Mouse (Mus musculus): ENCODE measurements around the gene Cracr2b. TPM values are rescaled to one million over a fixed set of nuclear protein-coding genes. Genes with fewer than 3 reads are reported as not detected.

Gene Cracr2b
- polyA plus RNA-seq, 1 experiment from 2014 or later, result 3.9 TPM

- H3K36me3 ChIP-seq (replicated peaks), result no peaks in the 10 kb centered on the region
- H3K27me3 ChIP-seq, result peaks cover 40% of the 10 kb centered on the region
- no peak for ATAC-seq (ENCODE audit: insufficient read depth)
- peak overlapping the region; percentile 76 for H3K4me2 ChIP-seq
- H3K4me3 ChIP-seq (replicated peaks), result peak overlapping the region; percentile 52
- 2% methylated on average over 81 of the region's 81 CpGs for WGBS (ENCODE audit: insufficient replicate concordance)
- H3K9me3 ChIP-seq (replicated peaks), result no peaks in the 10 kb centered on the region
- H3K9ac ChIP-seq, result peak overlapping the region; percentile 27; the same call in 1 of the 2 replicates
- H3K4me1 ChIP-seq (replicated peaks), result peaks cover 46% of the 10 kb centered on the region
- no peak overlapping the region for H3K27ac ChIP-seq (replicated peaks)
These were observed 20.9 kb downstream of the Cracr2b start for GRCm38 (mm10) chr7:141481498-141482401.

DNA sequence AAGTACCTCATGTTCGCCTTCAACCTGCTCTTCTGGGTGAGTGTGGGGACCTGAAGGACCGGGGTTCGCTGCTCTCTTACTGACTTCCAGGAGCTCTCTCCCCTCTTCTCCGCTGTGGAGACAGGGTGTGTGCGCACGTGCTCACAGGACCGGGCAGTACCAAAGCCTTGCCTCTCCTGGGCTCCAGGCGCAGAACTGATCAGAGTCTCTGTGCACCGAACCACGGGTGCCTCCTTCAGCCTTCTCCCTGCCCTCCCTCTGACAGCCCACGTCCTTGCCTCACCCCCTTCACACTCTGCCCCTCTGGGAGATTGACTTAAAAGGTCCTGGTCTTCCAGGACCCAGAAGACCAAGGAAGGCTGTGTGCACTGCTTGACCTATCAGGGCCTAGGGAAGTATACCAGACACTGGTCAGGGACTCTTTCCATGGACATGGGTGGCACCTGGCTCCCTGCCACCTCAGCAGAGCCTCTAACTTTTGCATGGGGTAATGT is 21.7 kb downstream of the Cracr2b start:
- Histone ChIP-seq H3K9ac (no peak overlapping the region), H3K4me2 (peak overlapping the region; percentile 76), H3K9me3 (replicated peaks) (no peaks in the 10 kb centered on the region), H3K27me3 (peaks cover 40% of the 10 kb centered on the region), H3K4me3 (replicated peaks) (peak overlapping the region; percentile 52), H3K36me3 (replicated peaks) (no peaks in the 10 kb centered on the region), H3K4me1 (replicated peaks) (peaks cover 40% of the 10 kb centered on the region), H3K27ac (replicated peaks) (no peak overlapping the region)
- no peak for ATAC-seq (ENCODE audit: insufficient read depth)
- 49% methylated on average over 11 of the region's 11 CpGs for WGBS (ENCODE audit: insufficient replicate concordance)

GRCm38 (mm10) chr7:141483114-141483653 is 22.3 kb downstream of the Cracr2b start:
- no peak for ATAC-seq (ENCODE audit: insufficient read depth)
- H3K27ac ChIP-seq (replicated peaks), result no peak overlapping the region
- 76% methylated on average over 6 of the region's 6 CpGs for WGBS (ENCODE audit: insufficient replicate concordance)
- no peak overlapping the region for H3K4me2 ChIP-seq
- H3K4me1 ChIP-seq (replicated peaks), result peaks cover 34% of the 10 kb centered on the region
- no peaks in the 10 kb centered on the region for H3K36me3 ChIP-seq (replicated peaks)
- no peaks in the 10 kb centered on the region for H3K9me3 ChIP-seq (replicated peaks)
- no peak overlapping the region for H3K9ac ChIP-seq
- peaks cover 40% of the 10 kb centered on the region for H3K27me3 ChIP-seq
- H3K4me3 ChIP-seq (replicated peaks), result no peak overlapping the region

GRCm38 (mm10) chr7:141484186-141485120 is 23.6 kb downstream of the Cracr2b start:
- 69% methylated on average over 5 of the region's 5 CpGs for WGBS (ENCODE audit: insufficient replicate concordance)
- H3K27me3 ChIP-seq, result peaks cover 40% of the 10 kb centered on the region
- no peak overlapping the region for H3K4me3 ChIP-seq (replicated peaks)
- ATAC-seq (ENCODE audit: insufficient read depth), result no peak
- H3K4me2 ChIP-seq, result no peak overlapping the region
- no peak overlapping the region for H3K9ac ChIP-seq
- no peak overlapping the region for H3K27ac ChIP-seq (replicated peaks)
- H3K4me1 ChIP-seq (replicated peaks), result peaks cover 29% of the 10 kb centered on the region
- no peaks in the 10 kb centered on the region for H3K36me3 ChIP-seq (replicated peaks)
- H3K9me3 ChIP-seq (replicated peaks), result no peaks in the 10 kb centered on the region

DNA sequence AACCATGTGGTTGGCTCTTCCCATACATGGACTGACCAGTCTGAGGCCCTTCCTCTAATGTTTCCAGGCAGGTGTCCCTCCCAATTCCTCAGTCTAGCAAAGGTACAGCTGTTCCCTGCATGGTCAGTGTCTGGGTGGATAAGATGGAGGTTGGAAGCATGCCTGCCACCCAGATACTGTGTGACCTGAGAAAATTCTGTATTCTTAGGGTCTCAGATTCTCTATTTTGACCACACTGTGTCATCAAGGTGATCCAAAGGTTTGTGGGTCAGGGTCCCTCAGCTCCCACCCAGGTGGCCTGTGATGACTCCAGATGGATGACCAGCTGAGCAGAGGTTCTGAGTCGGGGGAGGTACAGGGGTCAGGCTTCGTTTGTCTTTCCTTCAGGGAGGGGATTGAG is 24.3 kb downstream of the Cracr2b start:
- no peak for ATAC-seq (ENCODE audit: insufficient read depth)
- Histone ChIP-seq H3K4me1 (replicated peaks) (peaks cover 28% of the 10 kb centered on the region), H3K9ac (no peak overlapping the region), H3K9me3 (replicated peaks) (no peaks in the 10 kb centered on the region), H3K36me3 (replicated peaks) (no peaks in the 10 kb centered on the region), H3K27ac (replicated peaks) (no peak overlapping the region), H3K4me3 (replicated peaks) (no peak overlapping the region), H3K27me3 (peaks cover 40% of the 10 kb centered on the region), H3K4me2 (no peak overlapping the region)
- 50% methylated on average over 2 of the region's 2 CpGs for WGBS (ENCODE audit: insufficient replicate concordance)

DNA sequence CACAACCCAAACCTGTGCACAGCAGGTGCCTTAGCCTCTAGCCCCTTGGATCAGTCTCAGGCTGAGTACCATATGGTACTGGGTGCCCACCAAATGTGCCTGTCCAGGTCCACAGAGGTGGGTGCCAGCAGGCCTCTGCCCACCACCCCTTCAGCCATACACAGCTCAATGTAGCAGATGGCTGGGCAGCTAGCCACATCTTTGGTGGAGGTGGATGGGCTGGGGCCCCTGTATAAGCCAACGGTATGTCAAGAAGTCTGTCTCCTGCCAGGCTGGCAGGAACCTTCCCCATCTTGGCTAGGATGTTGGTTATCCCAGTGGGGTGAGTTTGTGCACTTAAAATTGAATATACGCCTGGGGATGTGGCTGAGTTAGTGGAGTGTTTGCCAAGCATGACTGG is 24.7 kb downstream of the Cracr2b start:
- no peak for ATAC-seq (ENCODE audit: insufficient read depth)
- no peaks in the 10 kb centered on the region for H3K36me3 ChIP-seq (replicated peaks)
- H3K9ac ChIP-seq, result no peak overlapping the region
- H3K4me1 ChIP-seq (replicated peaks), result peaks cover 24% of the 10 kb centered on the region
- no peak overlapping the region for H3K4me3 ChIP-seq (replicated peaks)
- H3K4me2 ChIP-seq, result no peak overlapping the region
- no peaks in the 10 kb centered on the region for H3K9me3 ChIP-seq (replicated peaks)
- 77% methylated on average over 2 of the region's 2 CpGs for WGBS (ENCODE audit: insufficient replicate concordance)
- H3K27me3 ChIP-seq, result peaks cover 36% of the 10 kb centered on the region
- H3K27ac ChIP-seq (replicated peaks), result no peak overlapping the region

GRCm38 (mm10) chr7:141486239-141486638 is 25.3 kb downstream of the Cracr2b start:
- H3K27ac ChIP-seq (replicated peaks), result no peak overlapping the region
- H3K4me3 ChIP-seq (replicated peaks), result no peak overlapping the region
- H3K27me3 ChIP-seq, result peaks cover 30% of the 10 kb centered on the region
- no peak for ATAC-seq (ENCODE audit: insufficient read depth)
- no peak overlapping the region for H3K4me2 ChIP-seq
- no peaks in the 10 kb centered on the region for H3K9me3 ChIP-seq (replicated peaks)
- 85% methylated on average over 1 of the region's 1 CpGs for WGBS (ENCODE audit: insufficient replicate concordance)
- H3K9ac ChIP-seq, result no peak overlapping the region
- H3K36me3 ChIP-seq (replicated peaks), result no peaks in the 10 kb centered on the region
- H3K4me1 ChIP-seq (replicated peaks), result peaks cover 18% of the 10 kb centered on the region

- Histone ChIP-seq H3K36me3 (replicated peaks) (peaks cover 6% of the 10 kb centered on the region; the same call in 1 of the 2 replicates), H3K4me2 (no peak overlapping the region), H3K27ac (replicated peaks) (no peak overlapping the region), H3K9me3 (replicated peaks) (no peaks in the 10 kb centered on the region), H3K27me3 (peaks cover 21% of the 10 kb centered on the region), H3K9ac (no peak overlapping the region), H3K4me1 (replicated peaks) (peaks cover 9% of the 10 kb centered on the region), H3K4me3 (replicated peaks) (no peak overlapping the region)
- no peak for ATAC-seq (ENCODE audit: insufficient read depth)
- whole genome bisulfite sequencing (ENCODE audit: insufficient replicate concordance), result 77% methylated on average over 7 of the region's 7 CpGs
These were observed 26.2 kb downstream of the Cracr2b start for GRCm38 (mm10) chr7:141487141-141487540.

DNA sequence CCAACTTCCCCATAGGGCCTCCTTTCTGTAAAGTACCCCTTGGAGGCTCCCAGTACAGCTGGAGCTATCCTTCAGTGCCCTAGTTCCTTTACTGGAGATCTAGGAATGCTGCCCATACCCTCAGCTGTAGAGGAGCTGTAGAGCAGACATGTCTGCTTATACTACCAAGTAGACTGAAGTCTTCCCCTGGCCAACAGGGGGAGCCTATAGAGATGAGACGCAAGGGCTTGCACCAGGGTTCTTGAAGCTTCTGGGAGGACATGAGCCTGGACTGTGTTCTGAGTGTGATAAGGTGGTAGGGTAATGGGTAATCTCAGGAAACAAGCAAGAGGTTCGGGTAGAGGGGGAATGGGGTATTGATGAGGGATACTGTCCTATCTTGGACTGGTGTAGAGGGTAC is 30.3 kb downstream of the Cracr2b start:
- peak; percentile 53 for ATAC-seq (ENCODE audit: insufficient read depth)
- H3K9me3 ChIP-seq (replicated peaks), result no peaks in the 10 kb centered on the region
- H3K36me3 ChIP-seq (replicated peaks), result peaks cover 31% of the 10 kb centered on the region
- H3K4me2 ChIP-seq, result no peak overlapping the region
- 29% methylated on average over 2 of the region's 2 CpGs for WGBS (ENCODE audit: insufficient replicate concordance)
- H3K27me3 ChIP-seq, result no peaks in the 10 kb centered on the region
- no peak overlapping the region for H3K4me3 ChIP-seq (replicated peaks)
- H3K27ac ChIP-seq (replicated peaks), result no peak overlapping the region
- H3K4me1 ChIP-seq (replicated peaks), result peaks cover 3% of the 10 kb centered on the region; the same call in 1 of the 2 replicates
- no peak overlapping the region for H3K9ac ChIP-seq

DNA sequence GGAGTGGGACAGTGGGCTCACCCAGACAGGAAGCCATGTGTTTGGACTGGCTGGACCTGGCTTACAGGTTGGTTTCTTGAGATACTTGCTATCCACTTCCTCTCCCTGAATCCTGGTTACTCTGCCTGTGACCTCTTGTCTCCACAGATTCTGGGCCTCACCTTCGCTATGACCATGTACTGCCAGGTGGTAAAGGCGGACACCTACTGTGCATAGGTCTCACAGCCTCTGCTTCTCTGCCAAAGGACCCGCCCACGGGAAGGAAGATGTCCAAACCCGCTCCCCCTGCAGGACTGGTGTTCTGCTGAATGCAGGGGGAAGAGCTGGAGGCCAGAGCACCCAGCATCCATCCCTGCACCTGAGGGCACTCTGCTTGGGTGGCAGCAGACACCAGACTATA is 31.8 kb downstream of the Cracr2b start:
- Histone ChIP-seq H3K4me2 (no peak overlapping the region), H3K4me1 (replicated peaks) (no peaks in the 10 kb centered on the region; the same call in 1 of the 2 replicates), H3K4me3 (replicated peaks) (no peak overlapping the region), H3K9ac (no peak overlapping the region), H3K27me3 (no peaks in the 10 kb centered on the region), H3K9me3 (replicated peaks) (no peaks in the 10 kb centered on the region), H3K36me3 (replicated peaks) (peaks cover 36% of the 10 kb centered on the region), H3K27ac (replicated peaks) (no peak overlapping the region)
- no peak for ATAC-seq (ENCODE audit: insufficient read depth)
- WGBS (ENCODE audit: insufficient replicate concordance), result 83% methylated on average over 5 of the region's 5 CpGs
